Comparison of ENCODE assay signal across 16 mouse cellular contexts in genomic region chr5:25889746-25890382, GRCm38 (mm10). TPM values are rescaled to one million over a fixed set of nuclear protein-coding genes. Genes with fewer than 3 reads are reported as not detected.
DNase-seq lines count a peak whose midpoint lies in the region; ATAC-seq lines count a peak whose summit lies in the region.
"Had no signal": no experiment of that assay in that cellular context is flagged by ENCODE, and none has a peak within 500 bp of the region (broad histone marks: within the 10 kb centered on the region; RNA-seq: fewer than 3 reads in every experiment).

No protein-coding gene starts in this region.

- WGBS in hindbrain, embryonic 15.5 days, result 27% methylated on average over 3 of the region's 3 CpGs
- 60% methylated on average over 3 of the region's 3 CpGs for WGBS in hindbrain, embryonic 12.5 days
- 28% methylated on average over 3 of the region's 3 CpGs for WGBS in neural tube, embryonic 15.5 days

- no peaks in the 10 kb centered on the region for H3K27me3 ChIP-seq in hindbrain, embryonic 15.5 days
- H3K27me3 ChIP-seq in hindbrain, embryonic 12.5 days, result no peaks in the 10 kb centered on the region
- no peaks in the 10 kb centered on the region for H3K27me3 ChIP-seq in neural tube, embryonic 15.5 days (replicated peaks)
- H3K27me3 ChIP-seq: embryonic facial prominence, embryonic 12.5 days; limb, embryonic 15.5 days had no signal

- no peak overlapping the region for H3K27ac ChIP-seq in hindbrain, embryonic 15.5 days (replicated peaks)
- no peak overlapping the region for H3K27ac ChIP-seq in hindbrain, embryonic 12.5 days
- no peak overlapping the region; the same call in 1 of the 2 replicates for H3K27ac ChIP-seq in neural tube, embryonic 15.5 days (replicated peaks)
- H3K27ac ChIP-seq: embryonic facial prominence, embryonic 12.5 days; limb, embryonic 15.5 days; stomach, postnatal 0 days had no signal

- H3K4me2 ChIP-seq in hindbrain, embryonic 15.5 days, result no peak overlapping the region
- no peak overlapping the region for H3K4me2 ChIP-seq in hindbrain, embryonic 12.5 days (replicated peaks)
- H3K4me2 ChIP-seq in neural tube, embryonic 15.5 days, result no peak overlapping the region
- H3K4me2 ChIP-seq: embryonic facial prominence, embryonic 12.5 days; limb, embryonic 15.5 days had no signal

- H3K4me1 ChIP-seq in hindbrain, embryonic 15.5 days (replicated peaks), result peaks cover 8% of the 10 kb centered on the region; the same call in 1 of the 2 replicates
- H3K4me1 ChIP-seq in hindbrain, embryonic 12.5 days, result no peaks in the 10 kb centered on the region
- peaks cover 20% of the 10 kb centered on the region for H3K4me1 ChIP-seq in neural tube, embryonic 15.5 days
- H3K4me1 ChIP-seq: embryonic facial prominence, embryonic 12.5 days; limb, embryonic 15.5 days had no signal

- no peak overlapping the region for H3K4me3 ChIP-seq in hindbrain, embryonic 15.5 days
- no peak overlapping the region for H3K4me3 ChIP-seq in hindbrain, embryonic 12.5 days
- no peak overlapping the region for H3K4me3 ChIP-seq in neural tube, embryonic 15.5 days (replicated peaks)
- H3K4me3 ChIP-seq: embryonic facial prominence, embryonic 12.5 days; limb, embryonic 15.5 days had no signal

- H3K9ac ChIP-seq in hindbrain, embryonic 15.5 days, result no peak overlapping the region
- no peak overlapping the region for H3K9ac ChIP-seq in hindbrain, embryonic 12.5 days
- H3K9ac ChIP-seq in neural tube, embryonic 15.5 days (replicated peaks), result no peak overlapping the region
- H3K9ac ChIP-seq: embryonic facial prominence, embryonic 12.5 days; limb, embryonic 15.5 days; liver, postnatal 0 days had no signal

- peak; percentile 65; the same call in 1 of the 2 replicates for ATAC-seq in hindbrain, embryonic 15.5 days (ENCODE audit: low FRiP score, low read depth)
- ATAC-seq in hindbrain, embryonic 12.5 days (ENCODE audit: low FRiP score), result no peak
- ATAC-seq in neural tube, embryonic 15.5 days (ENCODE audit: low FRiP score), result peak; percentile 65
- ATAC-seq: liver, postnatal 0 days had no signal

- peak; percentile 54 for DNase-seq in retina, postnatal 1 day
- DNase-seq in retina, embryonic 14.5 days (ENCODE audit: low spot score), result no peak
- DNase-seq in cerebellum, postnatal 10 days, result peak; percentile 70 to 79
- DNase-seq in lung, postnatal 14 days, result no peak
- DNase-seq: gastrocnemius, postnatal 14 days; kidney, adult 18-20 months; kidney, postnatal 4 days; liver, postnatal 0 days had no signal

- no peaks in the 10 kb centered on the region for H3K9me3 ChIP-seq in hindbrain, embryonic 15.5 days
- 0 out of 2 replicates have a peak, but pooled peaks cover 12% of the 10 kb centered on the region for H3K9me3 ChIP-seq in hindbrain, embryonic 12.5 days (replicated peaks)
- H3K9me3 ChIP-seq in neural tube, embryonic 15.5 days (replicated peaks), result no peaks in the 10 kb centered on the region
- H3K9me3 ChIP-seq: limb, embryonic 15.5 days had no signal

- H3K36me3 ChIP-seq in hindbrain, embryonic 15.5 days, result no peaks in the 10 kb centered on the region
- no peaks in the 10 kb centered on the region for H3K36me3 ChIP-seq in hindbrain, embryonic 12.5 days
- H3K36me3 ChIP-seq in neural tube, embryonic 15.5 days, result no peaks in the 10 kb centered on the region
- H3K36me3 ChIP-seq: embryonic facial prominence, embryonic 12.5 days; limb, embryonic 15.5 days had no signal

RNA-seq across cellular contexts. Expression of gene Gm21663, which starts 52.3 kb away (rescaled TPM):
- polyA plus RNA-seq in hindbrain, embryonic 15.5 days (2015; fragmentation: Nextera tagmentation; extraction: Ambion mirVana), result not detected in 2 replicates
- not detected in 2 replicates for polyA plus RNA-seq in hindbrain, embryonic 12.5 days (2016; fragmentation: Nextera tagmentation; extraction: Ambion mirVana)
- 0.10 and 0.17 TPM in 2 replicates for polyA plus RNA-seq in neural tube, embryonic 15.5 days (2015; fragmentation: Nextera tagmentation; extraction: Ambion mirVana)
- polyA plus RNA-seq: cortical plate, adult 2 months; embryonic facial prominence, embryonic 12.5 days; heart, postnatal 0 days; liver, postnatal 0 days had no signal

Comparison
In these comparisons a context has a peak if more than half of its experiments do, and no peak if none do; other contexts are left out.
1. DNase-seq: peak in retina, postnatal 1 day (single experiment) and cerebellum, postnatal 10 days (2 of 2); none in retina, embryonic 14.5 days (single experiment) and lung, postnatal 14 days (single experiment).